Mouse (Mus musculus) neural tube, embryonic 11.5 days (tissue): ENCODE data around the gene Wdr95. TPM values are rescaled to one million over a fixed set of nuclear protein-coding genes. Genes with fewer than 3 reads are reported as not detected.

Experiments
- ATAC-seq: fragments of 200-750 bp; cut with Nextera tagmentation; 2 replicates; pipeline ENCODE4 v1.8.0; 2017; ENCODE audit warnings: moderate number of reproducible peaks, mild to moderate bottlenecking, moderate TSS enrichment, moderate library complexity; ENCODE audit not compliant: insufficient read depth, low FRiP score, low TSS enrichment
- DNase-seq: peaks from one replicate; pipeline ENCODE4 v3.0.0-alpha.2; 2015; ENCODE audit warnings: low spot score
- H3K27ac ChIP-seq: fragments of 300-500 bp; sonication (generic); 2 replicates; pipeline ENCODE4 v1.5.1; 2014; ENCODE audit warnings: low read depth, mild to moderate bottlenecking, low read length
- H3K27me3 ChIP-seq: fragments of 300-500 bp; sonication (generic); 2 replicates; pipeline ENCODE4 v1.6.1; 2014; ENCODE audit warnings: mild to moderate bottlenecking, low read length, mixed read lengths; ENCODE audit not compliant: control insufficient read depth, insufficient read depth
- H3K36me3 ChIP-seq: fragments of 300-500 bp; sonication (generic); 2 replicates; pipeline ENCODE4 v1.6.1; 2014; ENCODE audit warnings: mild to moderate bottlenecking, low read length, moderate library complexity, mixed read lengths; ENCODE audit not compliant: control insufficient read depth, insufficient read depth
- H3K4me1 ChIP-seq: fragments of 300-500 bp; sonication (generic); 2 replicates; pipeline ENCODE4 v1.6.1; 2014; ENCODE audit warnings: low read length, mixed read lengths; ENCODE audit not compliant: control insufficient read depth, insufficient read depth
- H3K4me2 ChIP-seq: fragments of 300-500 bp; sonication (generic); 2 replicates; pipeline ENCODE4 v1.6.1; 2014; ENCODE audit warnings: low read depth, mild to moderate bottlenecking, moderate library complexity
- H3K4me3 ChIP-seq: fragments of 300-500 bp; sonication (generic); 2 replicates; pipeline ENCODE4 v1.5.1; 2014; ENCODE audit warnings: low read depth, low read length
- H3K9ac ChIP-seq: fragments of 300-500 bp; sonication (generic); 2 replicates; pipeline ENCODE4 v1.6.1; 2014; ENCODE audit warnings: mild to moderate bottlenecking, low read length
- H3K9me3 ChIP-seq: fragments of 300-500 bp; sonication (generic); 2 replicates; pipeline ENCODE4 v1.6.1; 2016; ENCODE audit warnings: low read length; ENCODE audit not compliant: control insufficient read depth
- WGBS: fragments of 180-500 bp; shearing (Covaris S2); extraction: QIAGEN DNeasy Blood & Tissue Kit; methylation state at CpG from one replicate; pipeline ENCODE4 v1.1.7; 2014; 5-methylcytosine and 5-hydroxymethylcytosine counted together
- polyA plus RNA-seq: library from polyadenylated mRNA; unstranded; fragments of >200 nt; fragmentation: Nextera tagmentation; extraction: Ambion mirVana; gene quantifications from 2 replicates; pipeline ENCODE4 v1.2.1, GENCODE M21; 2014

Wdr95 gene
- polyA plus RNA-seq, 1 experiment from 2014 or later = not detected

- no peak overlapping the region for H3K4me2 ChIP-seq
- no peak overlapping the region for H3K27ac ChIP-seq
- no peak overlapping the region for H3K4me3 ChIP-seq
- no peaks in the 10 kb centered on the region for H3K36me3 ChIP-seq
- ATAC-seq (no peak), DNase-seq (no peak)
- 80% methylated on average over 14 of the region's 14 CpGs for WGBS
- no peaks in the 10 kb centered on the region for H3K27me3 ChIP-seq
- no peak overlapping the region for H3K9ac ChIP-seq
- no peaks in the 10 kb centered on the region for H3K4me1 ChIP-seq
- H3K9me3 ChIP-seq = no peaks in the 10 kb centered on the region
Measured at GRCm38 (mm10) chr5:149649499-149650178, 121.2 kb downstream of the Wdr95 start.

DNA sequence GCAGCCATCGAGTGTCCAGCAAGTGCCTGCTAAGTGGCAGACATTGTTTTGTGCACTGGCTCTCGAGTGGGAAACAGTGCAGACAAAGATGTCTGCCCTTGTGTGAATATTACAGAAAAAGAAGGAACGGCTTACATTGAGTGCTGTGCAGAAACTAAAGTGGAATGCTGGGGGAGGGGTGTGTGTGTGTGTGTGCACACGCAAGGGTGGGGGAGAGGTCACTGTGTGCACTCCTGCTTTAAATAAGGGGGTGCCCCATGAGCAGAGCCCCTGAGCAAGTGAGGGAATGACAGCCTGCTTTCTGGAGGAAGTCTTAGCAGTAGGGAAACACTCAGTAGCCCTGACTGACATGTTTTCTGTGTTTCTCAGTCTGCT lies 121.7 kb downstream of the Wdr95 start:
- H3K9me3 ChIP-seq = no peaks in the 10 kb centered on the region
- no peaks in the 10 kb centered on the region for H3K27me3 ChIP-seq
- DNase-seq (no peak), ATAC-seq (no peak)
- H3K27ac ChIP-seq = no peak overlapping the region
- H3K4me1 ChIP-seq = no peaks in the 10 kb centered on the region
- no peak overlapping the region for H3K9ac ChIP-seq
- no peak overlapping the region for H3K4me2 ChIP-seq
- 81% methylated on average over 4 of the region's 4 CpGs for WGBS
- no peaks in the 10 kb centered on the region for H3K36me3 ChIP-seq
- H3K4me3 ChIP-seq = no peak overlapping the region

DNA sequence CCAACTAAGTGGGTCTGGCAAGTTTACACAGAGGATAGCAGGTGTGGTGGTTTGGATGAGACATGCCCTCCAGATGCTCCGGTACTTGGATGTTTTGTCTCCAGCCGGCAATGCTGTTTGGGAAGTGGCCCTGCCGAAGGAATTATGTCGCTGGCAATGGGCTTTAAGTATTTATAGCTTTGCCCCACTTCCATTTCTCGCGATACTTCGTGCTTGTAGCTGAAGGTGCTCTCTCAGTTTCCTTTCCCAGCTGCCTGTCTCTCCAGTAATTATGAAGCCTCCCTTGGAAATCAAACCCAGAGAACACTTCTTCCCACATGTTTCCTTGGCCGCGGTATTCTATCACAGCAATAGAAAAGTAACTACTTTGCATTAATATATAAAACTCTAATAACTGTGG lies 127.2 kb downstream of the Wdr95 start:
- no peak overlapping the region for H3K27ac ChIP-seq
- no peak overlapping the region for H3K4me3 ChIP-seq
- no peaks in the 10 kb centered on the region for H3K4me1 ChIP-seq
- no peaks in the 10 kb centered on the region for H3K27me3 ChIP-seq
- DNase-seq = no peak
- no peaks in the 10 kb centered on the region for H3K9me3 ChIP-seq
- WGBS = 88% methylated on average over 9 of the region's 9 CpGs
- H3K4me2 ChIP-seq = no peak overlapping the region
- ATAC-seq = no peak
- H3K36me3 ChIP-seq = no peaks in the 10 kb centered on the region
- no peak overlapping the region for H3K9ac ChIP-seq

DNA sequence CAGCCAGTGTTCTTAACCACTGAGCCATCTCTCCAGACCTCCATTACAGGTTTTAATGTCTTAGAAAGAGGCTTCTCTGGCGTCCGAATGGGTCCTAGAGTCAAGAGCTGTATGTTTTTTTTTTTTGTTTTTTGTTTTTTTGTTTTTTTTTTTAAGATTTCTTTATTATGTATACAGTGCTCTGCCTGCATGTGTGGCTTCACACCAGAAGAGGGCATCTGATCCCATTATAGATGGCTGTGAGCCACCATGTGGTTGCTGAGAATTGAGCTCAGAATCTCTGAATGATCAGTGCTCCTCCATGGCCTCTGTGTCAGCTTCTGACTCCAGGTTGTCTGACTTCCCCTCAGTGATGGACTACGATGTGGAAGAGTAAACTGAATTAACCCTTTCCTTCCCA lies 129.5 kb downstream of the Wdr95 start:
- Histone ChIP-seq H3K27ac (no peak overlapping the region), H3K4me3 (no peak overlapping the region), H3K4me1 (no peaks in the 10 kb centered on the region), H3K4me2 (no peak overlapping the region), H3K9me3 (0 out of 2 replicates have a peak, but pooled peaks cover 2% of the 10 kb centered on the region), H3K9ac (no peak overlapping the region), H3K36me3 (no peaks in the 10 kb centered on the region), H3K27me3 (no peaks in the 10 kb centered on the region)
- ATAC-seq (no peak), DNase-seq (no peak)
- WGBS = 65% methylated on average over 3 of the region's 3 CpGs

DNA sequence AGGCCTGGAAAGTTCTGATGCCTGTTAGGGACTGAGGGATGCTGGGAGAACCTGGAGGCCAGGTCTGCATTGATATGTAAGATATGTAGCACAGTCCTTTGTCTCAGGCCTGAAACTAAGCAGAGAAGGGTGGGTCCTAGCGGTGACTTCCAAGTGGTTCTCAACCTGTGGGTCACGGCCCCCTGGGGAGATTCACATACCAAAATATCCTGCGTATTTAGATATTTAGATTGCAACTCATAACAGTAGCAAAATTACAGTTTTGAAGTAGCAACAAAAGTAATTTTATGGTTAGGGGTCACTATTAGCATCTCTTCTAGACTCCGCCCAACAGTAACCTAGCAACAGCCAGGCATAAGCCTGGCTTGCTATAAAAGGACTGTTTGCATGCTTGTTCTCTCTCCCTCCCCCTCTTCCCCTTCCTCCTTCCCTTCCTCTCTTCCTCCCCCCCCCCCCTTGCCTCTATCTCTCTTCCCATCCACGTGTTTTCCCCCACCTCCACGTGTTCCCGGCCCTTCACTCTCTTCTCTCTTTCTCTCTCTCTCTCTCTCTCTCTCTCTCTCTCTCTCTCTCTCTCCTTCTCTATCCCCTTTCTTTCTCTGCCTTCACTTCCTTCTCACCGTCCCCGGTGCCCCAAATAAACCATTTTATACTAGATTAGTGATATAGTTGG lies 130.4 kb downstream of the Wdr95 start:
- Histone ChIP-seq H3K36me3 (no peaks in the 10 kb centered on the region), H3K4me2 (no peak overlapping the region), H3K9ac (no peak overlapping the region), H3K27ac (no peak overlapping the region), H3K4me3 (no peak overlapping the region), H3K27me3 (no peaks in the 10 kb centered on the region), H3K4me1 (no peaks in the 10 kb centered on the region), H3K9me3 (0 out of 2 replicates have a peak, but pooled peaks cover 2% of the 10 kb centered on the region)
- DNase-seq (no peak), ATAC-seq (no peak)
- 65% methylated on average over 9 of the region's 9 CpGs for WGBS

DNA sequence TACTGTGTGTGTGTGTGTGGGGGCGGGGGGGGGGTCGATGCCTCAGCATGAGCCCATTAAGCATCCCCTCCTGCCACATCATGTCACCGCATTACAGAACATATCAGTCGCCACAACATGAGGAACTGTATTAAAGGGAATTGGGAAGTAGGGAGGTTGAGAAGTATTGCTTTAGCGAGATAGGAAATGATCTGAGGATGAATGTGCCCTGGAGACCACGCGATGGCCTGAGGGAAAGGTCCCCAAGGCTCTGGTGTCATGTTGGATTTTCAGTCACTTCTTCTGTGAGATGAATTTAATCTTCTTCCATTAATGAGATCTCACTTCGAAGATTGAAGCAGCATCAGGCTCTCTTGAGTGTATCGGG lies 130.9 kb downstream of the Wdr95 start:
- no peak overlapping the region for H3K27ac ChIP-seq
- H3K9ac ChIP-seq = no peak overlapping the region
- 0 out of 2 replicates have a peak, but pooled peaks cover 2% of the 10 kb centered on the region for H3K9me3 ChIP-seq
- ATAC-seq (no peak), DNase-seq (no peak)
- WGBS = 70% methylated on average over 9 of the region's 9 CpGs
- no peaks in the 10 kb centered on the region for H3K27me3 ChIP-seq
- H3K4me3 ChIP-seq = no peak overlapping the region
- H3K4me1 ChIP-seq = no peaks in the 10 kb centered on the region
- H3K36me3 ChIP-seq = no peaks in the 10 kb centered on the region
- H3K4me2 ChIP-seq = no peak overlapping the region

GRCm38 (mm10) chr5:149661428-149661827 lies 132.9 kb downstream of the Wdr95 start:
- no peak for ATAC-seq
- H3K27ac ChIP-seq = no peak overlapping the region
- H3K9me3 ChIP-seq = 0 out of 2 replicates have a peak, but pooled peaks cover 2% of the 10 kb centered on the region
- H3K4me3 ChIP-seq = no peak overlapping the region
- H3K27me3 ChIP-seq = no peaks in the 10 kb centered on the region
- no peak for DNase-seq
- no peak overlapping the region for H3K9ac ChIP-seq
- no peak overlapping the region for H3K4me2 ChIP-seq
- H3K4me1 ChIP-seq = no peaks in the 10 kb centered on the region
- H3K36me3 ChIP-seq = no peaks in the 10 kb centered on the region
- WGBS = 93% methylated on average over 6 of the region's 6 CpGs
